Mouse (Mus musculus) spleen, postnatal 14 days (tissue): ENCODE results near the gene Fut7.
A peak's percentile ranks its signal among the peaks of the same experiment; 100 is the strongest.

Experiments
- DNase-seq, 2 experiments: peaks; one replicate each; pipeline ENCODE4 v3.0.0; 2021 to 2022; ENCODE audit warnings: low spot score in 2 of 2

Fut7 gene

GRCm38 (mm10) chr2:25460135-25460534 lies 37.1 kb downstream of the Fut7 start:
- no peak for DNase-seq

- DNase-seq: peak; percentile 79 to 84
Observed at GRCm38 (mm10) chr2:25460551-25461309, 37.7 kb downstream of the Fut7 start, which contains the start of gene Paxx. Gene Paxx, minus strand, starts transcription at chr2:25461094.

- no peak for DNase-seq
Observed at GRCm38 (mm10) chr2:25461407-25461806, 38.3 kb downstream of the Fut7 start.

- DNase-seq: no peak
Observed at GRCm38 (mm10) chr2:25463630-25464029, 40.6 kb downstream of the Fut7 start.

DNA sequence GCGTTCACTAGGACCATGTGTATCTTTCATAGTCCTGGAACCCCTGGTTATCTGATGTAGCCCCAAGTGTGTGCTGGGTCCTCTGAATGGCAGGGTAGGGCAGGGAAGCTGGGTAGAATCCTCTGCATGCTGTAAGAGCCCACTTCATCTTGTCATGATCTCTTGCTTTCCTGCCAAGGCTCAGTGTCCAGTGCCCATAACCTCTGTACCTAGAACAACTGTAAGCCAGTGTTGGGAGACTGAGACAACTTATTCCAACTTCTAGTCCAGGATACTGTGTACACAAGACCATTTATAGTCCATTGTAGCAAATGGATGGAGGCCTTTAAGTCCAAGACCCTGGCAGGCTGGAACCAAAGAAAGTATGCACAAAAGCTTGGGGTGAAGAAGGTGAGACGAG lies 42.2 kb downstream of the Fut7 start:
- no peak for DNase-seq

- DNase-seq: peak; percentile 30 to 51
Observed at GRCm38 (mm10) chr2:25465816-25466635, 43.0 kb downstream of the Fut7 start.

- no peak for DNase-seq
Observed at GRCm38 (mm10) chr2:25467606-25468303, 44.7 kb downstream of the Fut7 start.

GRCm38 (mm10) chr2:25468962-25469915 lies 46.2 kb downstream of the Fut7 start:
- no peak for DNase-seq

- DNase-seq: no peak
Observed at GRCm38 (mm10) chr2:25469969-25470368, 46.9 kb downstream of the Fut7 start, which contains the start of gene Ptgds. Gene Ptgds, minus strand, starts transcription at chr2:25470046.

- no peak for DNase-seq
Observed at GRCm38 (mm10) chr2:25472550-25472949, 49.5 kb downstream of the Fut7 start.
